Mouse (Mus musculus): ENCODE measurements around the gene Bco1.
A peak's percentile ranks its signal among the peaks of the same experiment; 100 is the strongest.

Gene Bco1

DNA sequence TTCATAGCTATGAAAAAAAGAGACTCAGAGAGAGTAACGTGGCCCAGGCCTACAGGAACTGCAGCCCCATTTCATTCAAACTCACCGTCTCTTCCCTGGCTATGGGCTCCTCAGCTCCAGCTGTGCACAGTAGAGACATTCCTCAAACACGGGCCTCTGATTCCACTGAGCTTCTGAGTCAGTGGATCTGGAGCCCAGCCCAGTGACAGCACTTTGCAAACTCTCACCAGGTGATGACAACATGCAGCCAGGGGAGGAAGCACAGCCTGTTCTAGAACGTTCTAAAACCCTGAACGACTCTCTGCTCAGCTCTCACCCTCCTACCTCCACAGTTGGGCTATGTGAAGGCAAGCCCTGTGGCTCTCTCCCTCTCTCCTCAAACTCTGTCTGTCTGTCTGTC, 1.6 kb upstream of the Bco1 start:
- no peak for DNase-seq

DNA sequence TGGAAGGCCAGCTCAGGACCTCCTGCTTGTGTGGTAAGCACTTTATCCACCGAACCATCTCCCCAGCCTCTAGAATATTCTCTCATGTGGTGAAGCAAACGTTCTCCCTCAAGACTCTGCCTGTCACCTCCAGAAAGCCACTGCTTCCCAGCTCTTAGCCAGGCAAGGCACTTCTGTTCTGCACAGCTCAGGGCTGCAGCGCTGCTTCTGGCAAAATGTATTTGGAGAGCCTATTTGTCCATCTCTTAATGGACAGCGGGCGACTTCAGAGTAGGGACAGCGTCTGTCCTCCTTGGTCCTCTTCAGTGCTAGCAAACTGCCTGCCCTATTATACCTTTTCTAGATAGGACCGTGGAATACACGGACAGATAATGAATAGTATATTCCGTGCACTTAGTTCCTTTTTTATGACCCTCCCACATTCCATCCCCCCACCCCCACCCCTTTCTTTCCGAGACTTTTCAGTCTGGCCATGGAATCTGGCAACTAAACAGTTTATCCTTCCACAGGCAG, 1.5 kb downstream of the Bco1 start:
- DNase-seq, result no peak

DNA sequence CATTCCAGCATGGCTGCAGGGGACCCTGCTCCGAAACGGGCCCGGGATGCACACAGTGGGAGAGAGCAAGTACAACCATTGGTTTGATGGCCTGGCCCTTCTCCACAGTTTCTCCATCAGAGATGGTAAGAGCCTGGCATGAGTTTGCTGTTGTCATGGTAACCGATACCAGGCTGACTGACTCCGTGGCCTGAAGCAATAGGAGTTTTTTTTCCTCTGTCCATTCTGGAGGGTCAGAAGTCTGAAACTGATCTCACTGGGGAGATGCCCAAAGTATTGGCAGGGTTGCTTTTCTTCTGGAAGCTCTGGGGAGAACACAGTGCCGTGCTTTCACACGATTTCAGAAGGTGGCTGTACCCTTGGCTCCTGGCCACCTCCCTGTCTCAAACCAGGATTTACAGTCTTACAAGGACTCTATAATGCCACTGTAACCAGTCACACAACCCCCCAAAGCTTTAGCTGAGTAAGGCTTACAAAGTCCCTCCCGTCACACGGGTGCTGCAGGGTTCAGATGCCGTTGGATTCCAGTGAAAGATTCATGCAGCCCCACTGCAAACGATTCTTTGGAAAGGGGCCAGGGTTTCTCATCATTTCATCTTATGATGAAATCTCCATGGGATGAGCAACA, 2.0 kb downstream of the Bco1 start:
- DNase-seq, result no peak

DNA sequence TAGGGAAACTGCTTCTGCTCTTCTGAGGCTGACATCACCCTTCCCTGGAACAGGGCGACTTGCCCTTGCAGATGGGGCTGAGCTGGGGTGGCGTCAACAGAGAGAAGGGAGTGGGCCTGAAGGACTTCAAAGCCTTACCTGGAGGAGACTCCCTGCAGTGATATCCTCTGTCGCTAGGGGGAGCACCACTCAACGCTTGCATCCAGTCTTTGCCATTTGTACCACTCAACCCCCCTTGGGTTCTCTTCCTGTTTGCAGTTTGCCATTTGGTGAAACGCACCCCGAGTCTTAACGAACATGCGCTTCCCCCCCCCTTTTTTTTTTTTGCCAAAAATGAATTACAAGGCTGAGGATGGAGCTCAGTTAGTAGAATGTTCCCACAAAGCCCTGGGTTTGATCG, 11.9 kb downstream of the Bco1 start:
- DNase-seq, result peak; percentile 39

DNA sequence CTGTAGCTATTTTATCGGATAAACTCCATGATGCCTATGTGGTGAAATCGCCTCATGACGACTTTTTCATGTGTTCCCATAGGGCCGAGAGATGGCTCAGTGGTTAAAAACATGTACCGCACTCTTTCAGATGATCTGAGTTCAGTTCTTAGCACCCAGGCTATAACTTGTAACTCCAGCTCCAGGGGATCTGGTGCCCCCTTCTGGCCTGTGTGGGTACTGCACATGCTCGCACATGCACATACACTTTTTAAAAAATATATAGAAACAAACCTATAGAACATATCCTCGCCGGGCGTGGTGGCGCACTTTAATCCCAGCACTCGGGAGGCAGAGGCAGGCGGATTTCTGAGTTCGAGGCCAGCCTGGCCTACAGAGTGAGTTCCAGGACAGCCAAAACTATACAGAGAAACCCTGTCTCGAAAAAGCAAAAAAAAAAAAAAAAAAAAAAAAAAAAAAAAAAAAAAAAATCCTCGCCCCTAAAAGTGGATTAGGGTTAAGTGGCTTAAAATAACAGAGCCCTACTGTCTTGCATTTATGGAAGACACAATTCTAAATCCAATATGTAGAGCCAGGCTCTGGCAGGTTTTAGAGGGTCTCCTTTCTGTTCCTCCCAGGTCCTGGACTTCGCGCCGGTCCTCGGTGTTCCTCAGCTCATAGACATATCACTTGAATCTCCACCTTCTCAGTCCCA, 13.5 kb downstream of the Bco1 start:
- DNase-seq, result no peak

DNA sequence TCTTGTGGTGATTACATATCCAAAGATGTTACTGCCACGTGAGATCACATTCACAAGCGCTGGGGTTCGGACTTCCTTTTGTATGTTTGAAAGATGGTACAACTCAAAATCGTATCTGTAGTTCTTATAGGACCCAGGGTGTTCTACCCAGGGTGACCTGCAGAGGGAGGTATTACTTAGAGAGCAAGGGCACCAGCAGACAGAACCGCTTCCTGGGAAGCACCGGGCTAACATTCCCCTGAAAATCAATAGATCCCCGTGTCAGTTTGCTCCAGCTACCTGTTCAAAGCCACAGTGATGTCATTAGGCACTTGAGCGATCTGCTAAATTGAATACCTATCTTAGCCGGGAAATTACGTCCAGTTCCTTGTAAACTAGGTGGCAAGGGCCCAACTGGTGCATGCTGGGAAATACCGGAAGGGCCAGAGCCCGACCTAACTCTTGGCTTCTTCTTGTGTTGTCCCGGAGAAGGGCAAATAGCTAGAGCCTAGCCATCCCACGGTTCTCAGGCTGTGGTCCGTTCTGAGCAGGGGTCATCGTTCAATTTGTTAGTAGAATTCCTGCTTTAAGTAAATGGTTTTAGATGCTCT, 14.2 kb downstream of the Bco1 start:
- peak; percentile 76 for DNase-seq

DNA sequence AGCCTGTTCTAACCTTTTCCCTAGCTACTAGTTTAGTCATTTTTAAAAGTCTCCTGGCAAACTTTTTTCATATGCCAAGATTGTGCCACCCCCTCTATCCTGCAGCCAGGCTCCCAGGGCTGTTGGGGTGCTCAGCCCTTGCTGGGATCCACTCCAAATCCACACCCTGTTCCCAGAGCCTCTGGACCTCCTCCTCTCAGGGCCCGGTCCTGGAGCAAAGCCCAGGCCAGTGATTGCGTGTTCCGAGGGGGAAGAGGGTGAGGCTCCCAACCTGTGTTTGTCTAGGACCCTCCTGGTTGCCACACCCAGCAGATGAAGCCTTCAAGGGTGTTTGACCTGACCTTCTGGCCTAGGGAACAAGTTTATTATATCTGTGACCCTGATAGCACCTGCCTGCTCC, 16.0 kb downstream of the Bco1 start:
- DNase-seq, result no peak

DNA sequence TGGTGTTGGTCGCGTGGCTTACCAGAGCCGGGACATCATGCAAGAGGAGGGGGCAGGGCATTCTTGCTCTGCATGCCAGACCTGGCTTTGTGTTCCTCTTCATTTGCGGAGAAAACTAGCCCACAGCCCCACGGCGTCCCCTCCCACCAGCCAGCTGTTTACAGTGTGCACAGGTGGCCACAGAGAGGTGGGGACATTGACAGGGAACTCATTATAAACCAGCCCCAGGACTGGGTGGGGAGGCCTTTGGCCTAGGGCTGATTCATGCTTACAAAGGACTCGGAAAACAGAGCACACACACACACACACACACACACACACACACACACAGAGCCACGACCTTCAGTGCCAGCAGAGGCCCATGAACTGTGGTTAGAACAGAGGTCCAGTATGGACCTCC, 16.6 kb downstream of the Bco1 start:
- no peak for DNase-seq

DNA sequence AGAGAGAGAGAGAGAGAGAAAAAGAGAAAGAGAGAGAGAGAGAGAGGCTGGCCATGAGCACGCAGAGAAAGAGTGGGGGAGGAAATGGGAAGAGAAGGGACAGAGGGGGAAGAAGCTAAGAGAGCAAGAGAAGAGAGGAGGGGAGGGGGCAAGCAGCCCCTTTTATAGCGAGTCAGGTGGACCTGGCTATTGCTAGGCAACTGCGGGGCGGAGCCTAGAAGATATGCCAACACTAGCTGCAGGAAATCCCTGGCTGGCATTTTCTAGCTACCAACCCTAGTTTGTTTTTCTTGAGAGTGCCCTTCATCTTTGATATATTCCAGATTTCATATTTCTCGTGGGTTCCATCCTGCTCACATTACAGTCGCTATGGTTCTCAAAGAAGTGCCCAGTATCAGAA, 19.4 kb downstream of the Bco1 start:
- DNase-seq, result no peak

DNA sequence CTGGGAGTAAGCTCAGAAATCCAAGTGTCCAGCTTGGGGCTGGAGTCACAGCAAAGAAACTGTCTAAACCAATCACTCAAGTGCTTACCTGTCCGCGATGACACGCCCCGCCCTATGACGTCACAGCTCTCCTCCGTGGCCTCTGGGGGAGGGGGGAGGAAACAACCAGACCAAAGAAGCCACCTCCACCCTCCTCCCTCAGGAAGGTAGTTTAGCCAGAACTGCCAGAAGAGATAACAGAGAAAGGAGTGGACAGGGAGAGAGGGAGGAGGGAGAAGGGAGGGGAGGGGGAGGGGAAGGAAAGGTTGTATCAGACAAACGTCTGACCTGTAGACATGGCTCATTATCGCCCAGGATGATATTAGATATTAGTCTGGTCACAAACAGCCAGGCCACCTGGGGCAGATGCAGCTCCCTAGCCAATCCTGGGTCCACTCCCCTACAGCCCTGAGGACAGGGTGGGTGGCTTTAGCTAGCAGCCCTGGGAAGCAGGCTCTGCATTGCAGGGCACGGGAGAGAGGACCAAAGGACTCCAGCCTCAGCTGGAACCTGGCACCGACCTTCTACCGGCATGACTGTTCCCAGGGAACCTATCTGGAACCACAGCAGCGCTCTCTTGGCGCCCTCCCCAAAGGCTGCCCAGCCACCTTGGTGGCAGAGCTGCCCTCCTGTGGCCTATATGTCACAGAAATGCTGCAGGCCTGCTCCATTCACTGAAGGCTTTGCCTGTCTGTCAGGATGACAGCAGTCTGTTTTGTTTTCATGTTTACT, 20.2 kb downstream of the Bco1 start:
- DNase-seq, result peak; percentile 20

DNA sequence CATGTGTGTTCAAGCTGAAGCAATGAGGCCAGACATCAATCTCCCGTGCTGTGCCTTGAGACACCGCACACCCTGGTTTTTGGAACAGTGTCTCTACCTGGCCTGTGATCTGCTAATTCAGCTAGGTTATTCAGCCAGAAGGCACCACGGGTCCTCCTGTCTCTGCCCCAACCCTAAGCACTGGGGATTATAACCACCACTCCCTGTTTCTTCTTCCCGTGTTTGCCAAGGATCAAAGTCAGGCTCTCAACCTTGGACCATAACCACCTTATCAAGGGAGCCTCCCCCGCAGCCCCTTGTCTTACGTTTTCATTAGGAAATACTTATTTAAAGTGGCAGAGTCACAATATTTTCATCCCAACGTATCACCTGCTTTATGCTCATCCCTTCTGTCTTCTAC, 20.9 kb downstream of the Bco1 start:
- no peak for DNase-seq

DNA sequence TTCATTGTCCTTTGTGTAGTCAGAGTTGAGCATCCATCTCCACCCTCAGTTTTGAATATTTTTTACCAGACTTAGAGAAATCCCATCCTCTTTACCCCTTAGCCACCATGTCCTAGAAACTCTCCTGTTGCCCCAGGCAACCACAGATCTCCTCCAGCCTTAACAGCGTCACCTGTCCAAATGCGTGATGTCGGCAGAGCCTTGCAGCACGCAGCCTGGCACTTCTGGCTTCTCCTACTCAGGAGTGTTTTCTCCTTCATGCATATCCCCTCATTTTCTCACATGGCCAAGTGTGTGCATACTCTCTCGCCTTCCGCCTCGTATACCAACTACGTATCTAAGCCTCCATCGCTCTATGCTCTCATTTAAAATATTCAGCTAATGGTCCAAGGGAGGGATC, 22.8 kb downstream of the Bco1 start:
- no peak for DNase-seq

DNA sequence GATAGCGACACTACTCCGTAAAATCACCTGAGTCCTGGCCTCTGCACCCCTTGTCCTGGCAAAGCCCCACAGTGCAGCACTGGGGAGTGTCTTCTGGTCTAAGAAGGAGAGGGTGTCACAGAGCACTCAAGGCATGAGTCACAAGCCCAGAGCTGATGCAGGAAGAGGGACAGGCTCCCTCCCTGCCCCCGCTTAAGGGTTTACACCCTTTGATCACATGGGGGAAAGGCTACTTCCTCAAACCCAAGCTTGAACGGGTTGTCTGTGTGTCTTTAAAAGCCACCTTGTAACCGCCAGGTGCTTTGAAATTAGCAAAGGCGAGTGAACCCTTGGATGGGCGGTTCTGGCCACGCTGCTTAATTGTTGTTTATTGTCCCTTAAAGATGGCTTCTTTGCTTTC, 25.6 kb downstream of the Bco1 start:
- DNase-seq, result no peak

DNA sequence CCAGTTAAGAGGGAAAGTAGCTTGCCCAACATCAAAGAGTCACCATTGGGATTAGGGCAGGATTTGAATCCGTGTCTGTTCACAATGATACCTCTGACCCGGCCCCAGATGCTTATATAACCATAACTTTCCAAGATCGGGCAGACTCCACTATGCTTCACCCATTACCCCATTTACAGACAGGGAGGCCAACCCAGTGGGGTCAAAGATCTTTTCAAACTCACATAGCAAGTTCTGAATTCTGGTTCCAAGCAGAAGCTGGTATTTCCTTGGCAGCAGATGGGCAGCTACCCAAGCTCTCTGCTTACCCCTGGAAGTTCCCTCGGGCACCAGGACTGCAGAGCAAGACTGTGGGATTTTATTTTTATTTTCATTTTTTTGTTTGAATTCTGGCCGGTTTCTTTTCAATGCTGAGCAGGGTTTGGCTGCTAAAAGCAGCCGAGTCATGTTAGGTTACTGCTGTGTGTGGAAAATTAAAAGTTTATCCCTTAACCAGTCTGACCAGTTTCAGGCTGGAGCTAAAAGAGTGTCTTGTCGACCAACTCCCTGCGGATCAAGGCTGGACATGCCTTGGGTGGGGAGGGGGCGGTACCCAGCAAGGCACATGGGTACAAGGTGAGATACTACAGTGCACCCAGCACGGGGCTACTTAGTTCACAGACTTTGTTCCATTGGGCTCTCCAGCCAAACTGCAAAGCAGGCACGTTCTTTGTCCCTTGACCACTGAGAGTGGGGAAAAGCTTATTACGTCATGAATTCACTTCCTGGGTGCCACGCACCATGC, 28.4 kb downstream of the Bco1 start:
- peak; percentile 64 for DNase-seq

DNA sequence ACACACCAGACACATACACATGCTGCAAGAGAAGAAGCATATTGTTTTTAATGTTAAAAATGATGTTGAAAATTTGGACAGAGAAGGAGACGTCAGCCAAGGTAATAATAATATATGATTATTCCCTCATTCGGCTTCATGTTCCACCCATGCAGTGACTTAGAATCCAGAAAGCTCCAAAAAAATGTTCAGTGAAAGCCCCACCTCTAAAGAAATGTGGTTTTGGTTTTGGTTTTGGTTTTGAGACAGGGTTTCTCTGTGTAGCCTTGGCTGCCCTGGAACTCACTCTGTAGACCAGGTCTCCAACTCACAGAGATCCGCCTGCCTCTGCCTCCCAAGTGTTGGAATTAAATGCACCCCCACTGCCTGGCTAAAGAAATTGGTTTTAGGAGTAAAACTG, 30.2 kb downstream of the Bco1 start:
- no peak for DNase-seq

DNA sequence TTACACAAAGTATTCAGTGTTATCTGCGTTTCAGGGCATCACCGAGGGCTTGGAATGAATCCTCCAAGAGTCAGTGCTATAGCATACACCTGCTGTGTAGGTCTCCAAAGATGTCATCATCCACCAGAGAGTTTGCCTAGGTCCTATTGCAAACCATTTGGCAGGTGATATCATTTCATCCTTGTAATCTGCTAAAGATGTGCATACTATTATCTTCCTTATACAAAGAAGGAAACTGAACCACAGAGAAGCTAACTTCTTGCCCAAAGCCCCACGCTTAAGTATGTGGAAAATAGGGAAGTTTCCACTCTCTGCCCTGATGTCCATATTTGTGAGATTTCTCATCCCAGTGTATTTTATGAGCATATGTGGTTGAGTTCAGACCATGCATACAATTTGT, 30.8 kb downstream of the Bco1 start:
- DNase-seq, result no peak

DNA sequence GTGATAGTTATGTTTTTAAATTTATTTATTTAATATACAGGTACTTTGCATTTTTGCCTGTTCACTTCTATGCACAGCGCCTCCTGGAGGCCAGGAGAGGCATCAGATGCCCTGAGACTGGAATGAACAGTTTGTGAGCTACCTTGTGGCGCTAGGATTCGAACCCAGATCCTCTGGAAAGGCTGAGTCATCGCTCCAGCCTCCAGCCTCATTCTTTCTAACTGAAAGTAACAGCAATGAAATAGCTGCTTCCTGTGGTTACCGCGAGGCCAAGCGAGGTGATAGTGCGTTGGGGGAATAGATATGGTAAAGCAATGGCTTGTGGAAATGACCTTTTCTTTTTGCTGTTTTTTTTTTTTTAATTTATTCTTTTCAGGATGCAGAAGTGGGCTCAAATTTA, 31.4 kb downstream of the Bco1 start:
- DNase-seq, result no peak

DNA sequence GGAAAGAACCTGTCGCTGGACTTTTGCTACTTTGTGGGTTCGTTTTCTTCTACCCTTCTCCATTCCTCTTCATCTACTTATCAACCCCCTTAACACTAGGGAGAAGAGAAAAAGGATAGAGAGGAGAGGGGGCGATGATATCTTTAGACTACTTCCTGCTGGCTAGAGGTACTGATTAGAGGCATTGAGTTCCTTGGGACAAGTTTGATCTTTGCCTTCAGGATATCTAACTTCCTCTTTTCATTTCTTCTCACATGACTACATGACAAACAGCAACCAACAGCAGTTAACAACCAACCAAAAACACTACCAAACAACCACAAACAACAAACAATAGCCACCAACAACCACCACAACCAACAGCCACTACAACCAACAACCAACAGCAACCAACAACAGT, 38.0 kb downstream of the Bco1 start:
- DNase-seq, result no peak

DNA sequence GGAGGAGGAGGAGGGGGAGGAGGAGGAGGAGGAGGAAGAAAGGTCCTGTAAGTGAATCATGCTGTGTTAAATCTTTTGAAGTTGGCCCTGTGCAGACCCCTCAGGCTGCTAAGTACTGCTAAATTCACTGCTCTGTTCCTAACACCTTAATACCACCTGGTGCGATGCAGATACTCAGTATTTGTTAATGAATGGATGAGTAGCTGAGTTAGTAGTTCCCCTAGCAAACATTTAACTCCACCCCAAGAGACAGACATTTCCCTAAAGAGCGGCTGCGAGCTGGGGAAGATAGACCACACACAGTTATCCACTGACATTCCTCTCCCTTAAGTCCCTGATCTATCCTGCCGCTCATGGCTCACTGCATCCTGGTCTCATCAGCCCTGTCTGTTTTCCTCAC, 40.7 kb downstream of the Bco1 start:
- no peak for DNase-seq

DNA sequence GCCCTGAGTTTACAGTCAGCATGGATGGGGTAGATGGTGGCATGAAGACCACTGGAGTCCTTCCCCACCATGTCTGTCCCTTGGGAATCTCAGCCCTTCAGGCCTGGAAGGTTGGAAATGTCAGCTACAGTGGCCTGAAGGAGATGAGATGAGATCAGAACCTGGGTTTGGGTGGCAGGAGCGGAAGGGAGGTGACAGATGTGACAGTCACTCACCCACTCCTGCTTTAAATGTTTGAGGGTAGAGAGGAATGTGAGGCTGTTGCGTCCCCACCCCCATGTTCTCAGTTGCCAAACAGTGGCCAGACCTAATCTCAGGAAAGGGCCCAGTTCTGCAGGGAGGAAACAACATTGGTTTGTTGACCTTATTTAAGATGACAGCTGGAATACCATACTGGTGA, 41.1 kb downstream of the Bco1 start:
- DNase-seq, result no peak

DNA sequence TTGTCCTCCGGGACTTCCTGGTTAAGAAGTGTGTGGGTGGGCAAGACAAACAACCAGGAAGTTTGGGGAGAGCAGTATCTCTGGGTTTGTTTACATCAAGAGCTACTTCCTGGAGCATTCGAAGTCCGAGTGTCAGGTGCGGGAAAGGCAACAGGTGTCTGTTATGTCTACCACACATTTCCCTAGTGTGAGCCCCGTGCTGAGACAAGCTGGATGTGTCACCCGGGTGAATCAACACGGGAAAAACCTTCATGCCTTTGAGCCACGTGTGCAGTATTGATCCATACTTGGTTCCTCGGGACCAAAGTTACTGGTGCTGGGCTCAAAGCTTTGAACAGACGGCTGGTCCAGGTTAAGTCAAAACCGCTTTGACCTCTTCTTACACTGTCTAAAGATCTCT, 41.7 kb downstream of the Bco1 start:
- DNase-seq, result no peak

DNA sequence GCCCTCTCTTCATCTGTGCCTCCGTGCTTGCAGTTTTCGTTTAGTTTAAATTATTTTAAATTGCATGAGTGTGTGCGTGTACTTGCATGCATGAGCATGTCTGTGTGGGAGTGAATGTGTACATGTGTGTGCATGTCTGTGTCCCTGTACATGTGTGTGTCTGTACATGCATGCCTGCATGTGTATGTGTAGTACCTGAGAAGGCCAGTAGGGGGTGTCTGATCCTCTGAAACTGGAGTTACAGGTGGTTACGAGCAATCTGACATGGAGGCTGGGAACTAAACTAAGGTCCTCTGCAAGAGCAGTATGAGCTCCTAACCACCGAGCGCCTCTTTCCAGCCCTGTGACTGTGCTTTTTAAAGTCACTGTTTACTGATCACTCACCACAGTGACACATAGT, 52.9 kb downstream of the Bco1 start:
- no peak for DNase-seq

DNA sequence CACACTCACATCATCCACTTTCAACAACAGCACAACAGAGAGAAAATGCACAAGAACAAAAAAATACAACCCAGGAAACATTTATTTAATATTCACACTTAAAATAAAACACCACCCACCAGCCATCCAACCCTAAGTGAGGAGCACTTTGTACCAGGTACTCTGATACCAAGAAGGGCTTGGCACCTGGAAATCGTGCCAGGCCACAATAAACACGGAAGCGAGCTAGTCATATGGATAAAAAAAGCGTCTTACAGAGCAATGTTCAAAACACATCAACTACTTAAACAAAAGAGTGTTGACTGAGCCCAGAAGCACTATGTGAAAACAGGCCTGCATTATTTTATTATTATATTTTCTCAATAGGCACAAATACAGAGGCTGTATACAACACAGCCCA, 60.5 kb downstream of the Bco1 start:
- DNase-seq, result no peak

All from kidney, adult 11 months (tissue).